Mouse (Mus musculus) liver, postnatal 0 days (tissue): ENCODE results near the gene Gm20388.

ENCODE experiments used
- CTCF ChIP-seq: sonication (generic); IDR thresholded peaks from 2 replicates; pipeline ENCODE4 v1.5.1; 2016; ENCODE audit warnings: antibody characterized with exemption, low read depth
- EP300 ChIP-seq: IDR thresholded peaks from 2 replicates; pipeline ENCODE4 v1.6.1; 2016; ENCODE audit warnings: antibody characterized with exemption, low read depth, mild to moderate bottlenecking

GRCm38 (mm10) chr8:123717104-123717503 is 3806.5 kb downstream of the Gm20388 start:
- TF ChIP-seq CTCF (no peak), EP300 (no peak)
